Mouse (Mus musculus) stomach, postnatal 0 days (tissue): ENCODE measurements around the gene Ppfibp1.

Source experiments
- CTCF ChIP-seq: IDR thresholded peaks from 2 replicates; pipeline ENCODE4 v1.5.1; 2016; ENCODE audit warnings: antibody characterized with exemption, low read depth, mild to moderate bottlenecking, moderate library complexity
- EP300 ChIP-seq: optimal IDR thresholded peaks from 2 replicates; pipeline ENCODE3; 2016; ENCODE audit warnings: antibody characterized with exemption

DNA sequence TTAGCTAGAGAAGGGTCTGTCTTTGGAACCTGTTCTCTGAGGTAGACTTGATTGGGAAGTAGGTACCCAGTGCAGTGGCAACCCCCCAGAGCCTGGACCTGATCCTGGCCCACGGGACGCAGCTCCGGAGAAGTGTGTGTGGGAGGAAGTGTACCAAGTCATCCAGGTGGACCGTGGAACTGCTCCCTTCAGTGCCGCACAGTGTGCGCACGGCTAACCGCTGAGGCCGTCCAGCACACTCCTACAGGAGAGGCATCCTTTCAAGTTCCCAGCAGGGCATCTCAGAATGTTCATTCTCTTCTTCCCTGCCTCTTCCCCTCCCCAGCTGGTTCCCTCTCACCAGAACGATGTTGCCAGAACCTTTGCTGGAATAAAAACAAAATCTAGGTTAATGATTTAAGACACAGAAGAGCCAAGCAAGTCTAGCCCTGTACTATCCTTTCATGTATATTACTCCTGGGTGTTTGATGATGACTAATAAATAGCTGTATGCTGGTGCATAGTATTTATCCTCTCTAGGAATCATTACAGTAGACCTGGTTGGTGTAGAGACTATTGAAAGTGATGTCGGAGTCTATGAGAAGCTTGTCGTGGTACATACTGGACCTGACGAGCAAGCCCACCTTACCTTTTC lies 77.0 kb downstream of the Ppfibp1 start:
- TF ChIP-seq CTCF (no peak), EP300 (no peak)
